Mouse (Mus musculus) lung, embryonic 16.5 days (tissue): ENCODE measurements around the gene Wdtc1. TPM values are rescaled to one million over a fixed set of nuclear protein-coding genes. Genes with fewer than 3 reads are reported as not detected.

ENCODE experiments used
- ATAC-seq: fragments of 200-750 bp; cut with Nextera tagmentation; 2 replicates; pipeline ENCODE4 v1.8.0; 2017; ENCODE audit warnings: low read depth, mild to moderate bottlenecking, moderate library complexity
- H3K27ac ChIP-seq: fragments of 300-500 bp; sonication (generic); 2 replicates; pipeline ENCODE4 v1.5.1; 2014; ENCODE audit warnings: mild to moderate bottlenecking, control low read depth, low read length
- H3K27me3 ChIP-seq: fragments of 300-500 bp; sonication (generic); 2 replicates; pipeline ENCODE4 v1.6.1; 2014; ENCODE audit warnings: low read depth, low read length, mixed read lengths; ENCODE audit not compliant: control insufficient read depth, insufficient read depth
- H3K36me3 ChIP-seq: fragments of 300-500 bp; sonication (generic); 2 replicates; pipeline ENCODE4 v1.6.1; 2014; ENCODE audit warnings: low read length; ENCODE audit not compliant: control insufficient read depth, insufficient read depth
- H3K4me1 ChIP-seq: fragments of 300-500 bp; sonication (generic); replicated peaks from 2 replicates; pipeline ENCODE4 v1.6.1; 2014; ENCODE audit warnings: low read length, mixed read lengths; ENCODE audit not compliant: control insufficient read depth, insufficient read depth
- H3K4me2 ChIP-seq: fragments of 300-500 bp; sonication (generic); 2 replicates; pipeline ENCODE4 v1.6.1; 2014; ENCODE audit warnings: low read depth, low read length, control low read depth
- H3K4me3 ChIP-seq: fragments of 300-500 bp; sonication (generic); 2 replicates; pipeline ENCODE4 v1.5.1; 2014; ENCODE audit warnings: mild to moderate bottlenecking, low read length, control low read depth
- H3K9ac ChIP-seq: fragments of 300-500 bp; sonication (generic); 2 replicates; pipeline ENCODE4 v1.6.1; 2014; ENCODE audit warnings: low read length, control low read depth
- H3K9me3 ChIP-seq: fragments of 300-500 bp; sonication (generic); 2 replicates; pipeline ENCODE4 v1.6.1; 2016; ENCODE audit warnings: low read length; ENCODE audit not compliant: control insufficient read depth
- WGBS: fragments of 180-500 bp; shearing (Covaris S2); extraction: QIAGEN DNeasy Blood & Tissue Kit; methylation state at CpG from one replicate; pipeline ENCODE4 v1.1.7; 2014; 5-methylcytosine and 5-hydroxymethylcytosine counted together
- polyA plus RNA-seq: library from polyadenylated mRNA; unstranded; fragments of >200 nt; fragmentation: Nextera tagmentation; extraction: Ambion mirVana; gene quantifications from 2 replicates; pipeline ENCODE4 v1.2.1, GENCODE M21; 2015

The Wdtc1 gene
- 11.3 and 11.8 TPM in 2 replicates for polyA plus RNA-seq

DNA sequence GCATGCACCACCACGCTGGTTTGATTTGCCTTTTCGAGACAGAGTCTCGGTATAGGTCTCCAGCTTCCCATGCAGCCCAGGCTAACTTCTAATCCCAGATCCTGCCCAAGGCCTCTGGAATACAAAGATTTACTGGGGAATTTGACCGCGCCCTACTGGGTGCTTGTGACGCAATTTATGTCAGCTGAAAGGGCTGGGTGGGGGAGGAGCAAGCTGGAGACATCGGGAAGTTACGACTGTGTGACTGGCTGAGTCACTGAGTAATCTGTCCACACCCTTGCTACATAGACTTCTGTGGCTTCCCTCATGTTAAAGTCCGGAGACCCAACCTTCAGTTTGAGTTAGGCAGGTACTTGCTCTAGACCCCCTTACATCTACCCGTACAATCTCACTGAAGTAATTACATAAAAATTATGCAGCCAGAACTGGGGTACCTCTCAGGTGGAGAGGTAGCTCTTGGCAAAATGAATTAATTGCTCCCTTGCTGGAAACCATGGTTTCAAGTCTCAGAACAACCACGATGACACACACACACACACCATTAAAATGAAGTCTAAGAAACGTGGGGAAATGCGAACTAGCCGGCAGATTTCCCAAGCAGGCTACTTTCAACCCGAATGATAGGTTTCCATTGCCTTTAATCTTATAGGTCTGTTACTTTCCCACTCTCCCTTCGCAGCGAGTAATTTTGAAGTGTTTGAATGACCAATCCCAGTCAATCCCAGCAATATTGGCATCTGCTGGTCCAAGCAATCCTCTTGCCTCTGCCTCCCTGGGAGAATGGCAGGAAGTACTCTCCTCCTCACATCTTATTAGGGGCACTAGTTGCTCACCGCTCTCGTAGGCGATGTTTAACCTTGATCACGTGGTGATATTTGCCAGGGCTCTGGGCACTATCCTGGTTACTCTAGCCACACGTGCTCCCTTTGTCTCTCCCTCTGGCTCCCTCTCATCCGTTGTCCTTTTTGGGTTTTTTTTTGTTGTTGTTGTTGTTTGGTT is at the start of gene Wdtc1:
TSS of gene Wdtc1 (minus strand) at position 115 of the 999 bp plus-strand sequence.
- ATAC-seq = no peak
- no peak within 1 kb of the TSS for H3K9ac ChIP-seq
- H3K4me2 ChIP-seq = no peak within 1 kb of the TSS
- H3K4me3 ChIP-seq = no peak within 1 kb of the TSS
- no peaks in the 10 kb centered on the region for H3K4me1 ChIP-seq
- H3K36me3 ChIP-seq = no peaks in the 10 kb centered on the region
- no peaks in the 10 kb centered on the region for H3K9me3 ChIP-seq
- WGBS = 84% methylated on average over 23 of the region's 23 CpGs
- H3K27me3 ChIP-seq = no peaks in the 10 kb centered on the region
- H3K27ac ChIP-seq = no peak within 1 kb of the TSS

DNA sequence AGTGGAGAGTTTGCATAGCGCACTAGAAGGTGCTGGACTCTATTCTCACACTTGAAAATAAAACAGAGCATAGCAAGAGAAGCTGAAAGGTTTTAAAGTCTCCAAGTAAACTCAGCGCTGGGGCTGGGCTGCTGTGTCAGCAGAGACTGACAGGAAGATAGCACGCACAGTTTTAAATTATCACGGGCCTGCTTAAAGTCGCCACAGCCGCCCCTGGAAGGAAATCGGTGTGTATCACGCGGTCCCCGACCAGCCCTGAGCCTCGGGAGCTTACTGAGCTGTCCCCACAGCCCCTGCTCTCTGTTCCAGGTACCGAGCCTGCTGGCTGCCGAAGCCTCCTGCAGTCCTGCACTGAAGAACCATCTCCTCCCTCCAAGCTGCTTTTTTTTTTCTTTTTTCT is 48.7 kb upstream of the Wdtc1 start:
- H3K27ac ChIP-seq = no peak overlapping the region

DNA sequence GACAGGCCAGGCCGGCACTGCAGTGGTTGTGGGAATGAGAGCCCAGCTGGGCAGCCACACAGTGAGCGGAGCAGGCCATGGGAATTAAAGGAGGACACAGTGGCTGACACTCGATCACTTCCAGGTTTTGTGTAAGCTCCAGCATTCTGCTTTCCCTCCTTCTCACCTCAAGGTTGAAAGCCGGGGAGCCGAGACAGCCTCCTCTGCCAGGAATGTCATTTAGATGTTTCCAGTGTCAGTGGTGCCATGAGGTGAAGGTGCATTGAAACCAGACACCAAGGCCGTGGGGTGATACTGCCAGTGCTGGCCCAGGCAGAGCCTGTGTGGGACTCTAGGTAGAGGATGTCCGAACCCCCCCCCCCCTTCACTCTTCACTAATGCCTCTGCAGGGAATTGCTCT is 46.8 kb upstream of the Wdtc1 start:
- no peak for ATAC-seq
- H3K36me3 ChIP-seq = no peaks in the 10 kb centered on the region
- no peak overlapping the region for H3K4me2 ChIP-seq
- H3K9me3 ChIP-seq = no peaks in the 10 kb centered on the region
- H3K4me3 ChIP-seq = no peak overlapping the region
- no peak overlapping the region for H3K9ac ChIP-seq
- no peak overlapping the region for H3K27ac ChIP-seq
- no peaks in the 10 kb centered on the region for H3K27me3 ChIP-seq
- peaks cover 10% of the 10 kb centered on the region for H3K4me1 ChIP-seq
- 50% methylated on average over 7 of the region's 7 CpGs for WGBS

More for the DNA sequence above, 48.7 kb upstream of the Wdtc1 start:
- no peaks in the 10 kb centered on the region for H3K27me3 ChIP-seq
- H3K9me3 ChIP-seq = no peaks in the 10 kb centered on the region
- peaks cover 6% of the 10 kb centered on the region for H3K4me1 ChIP-seq
- no peaks in the 10 kb centered on the region for H3K36me3 ChIP-seq
- no peak overlapping the region for H3K9ac ChIP-seq
- no peak overlapping the region for H3K4me3 ChIP-seq
- ATAC-seq = no peak
- 32% methylated on average over 13 of the region's 13 CpGs for WGBS
- no peak overlapping the region for H3K4me2 ChIP-seq

DNA sequence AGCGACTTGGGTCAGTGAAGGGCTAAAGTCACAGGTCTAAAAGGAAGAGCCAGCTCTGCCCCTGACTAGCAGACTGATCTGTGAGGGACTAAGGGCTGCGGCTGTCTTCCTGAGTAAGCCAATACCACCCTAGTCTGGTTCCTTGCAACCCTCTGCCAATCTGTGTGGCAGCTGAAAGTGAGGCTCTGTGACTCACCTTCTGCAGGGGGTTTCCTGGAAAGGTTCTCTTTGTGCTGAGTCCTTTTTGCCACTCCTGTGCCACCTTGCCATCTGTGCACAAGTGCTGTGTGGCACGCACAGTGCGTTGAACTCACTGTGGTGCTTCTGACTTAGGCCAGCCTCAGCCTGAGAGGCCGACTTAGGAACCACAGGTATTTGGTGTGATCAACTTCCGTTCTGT is 46.2 kb upstream of the Wdtc1 start:
- WGBS = 75% methylated on average over 6 of the region's 6 CpGs
- Histone ChIP-seq H3K9ac (no peak overlapping the region), H3K36me3 (no peaks in the 10 kb centered on the region), H3K9me3 (no peaks in the 10 kb centered on the region), H3K4me3 (no peak overlapping the region), H3K27ac (no peak overlapping the region), H3K4me2 (no peak overlapping the region), H3K27me3 (no peaks in the 10 kb centered on the region), H3K4me1 (peaks cover 16% of the 10 kb centered on the region)
- no peak for ATAC-seq

DNA sequence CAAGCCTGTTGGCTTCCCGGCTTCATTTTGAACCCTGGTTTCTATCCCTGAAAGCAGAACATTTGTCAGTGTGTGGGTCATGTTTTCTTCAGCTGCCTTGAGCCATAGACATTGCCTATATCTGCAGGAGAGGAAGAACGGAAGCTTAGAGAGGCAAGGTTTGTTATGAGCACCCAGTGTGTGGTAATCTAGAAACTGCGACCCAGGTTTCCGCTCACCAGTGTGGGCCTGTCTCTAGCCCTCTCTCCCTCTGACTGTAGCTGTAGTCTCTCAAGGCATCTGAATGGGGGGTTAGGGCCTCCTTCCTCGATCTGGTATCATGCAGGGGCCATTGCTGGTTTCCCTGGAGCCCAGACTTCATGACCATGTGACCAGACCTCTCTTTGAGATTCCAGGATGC is 45.3 kb upstream of the Wdtc1 start:
- WGBS = 80% methylated on average over 5 of the region's 5 CpGs
- H3K36me3 ChIP-seq = no peaks in the 10 kb centered on the region
- H3K9me3 ChIP-seq = no peaks in the 10 kb centered on the region
- H3K4me2 ChIP-seq = no peak overlapping the region
- H3K27me3 ChIP-seq = no peaks in the 10 kb centered on the region
- H3K4me1 ChIP-seq = peaks cover 19% of the 10 kb centered on the region
- no peak for ATAC-seq
- no peak overlapping the region for H3K27ac ChIP-seq
- no peak overlapping the region for H3K9ac ChIP-seq
- no peak overlapping the region for H3K4me3 ChIP-seq

DNA sequence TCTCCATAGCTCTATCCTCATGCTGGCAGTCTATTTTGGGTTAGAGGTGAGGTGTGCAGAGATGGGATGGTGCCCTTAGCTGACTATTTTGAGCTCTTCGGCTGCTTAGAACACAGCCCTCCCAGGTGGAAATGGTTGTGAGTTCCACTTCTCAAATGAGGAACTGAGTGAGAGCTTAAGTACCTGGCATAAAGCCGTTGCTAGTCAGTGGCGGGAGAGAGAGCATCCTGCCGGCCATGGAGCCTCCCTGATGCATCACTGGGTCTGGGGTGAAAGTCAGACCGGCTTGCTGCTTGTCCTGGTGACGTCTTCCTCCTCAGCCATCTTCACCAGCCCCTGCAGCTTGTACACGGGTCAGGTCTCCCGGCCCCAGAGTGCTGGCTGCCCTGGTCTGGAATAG is 44.7 kb upstream of the Wdtc1 start:
- H3K9ac ChIP-seq = no peak overlapping the region
- no peak overlapping the region for H3K4me2 ChIP-seq
- no peak for ATAC-seq
- H3K9me3 ChIP-seq = no peaks in the 10 kb centered on the region
- no peaks in the 10 kb centered on the region for H3K27me3 ChIP-seq
- no peak overlapping the region for H3K4me3 ChIP-seq
- no peak overlapping the region for H3K27ac ChIP-seq
- peaks cover 19% of the 10 kb centered on the region for H3K4me1 ChIP-seq
- no peaks in the 10 kb centered on the region for H3K36me3 ChIP-seq
- WGBS = 77% methylated on average over 8 of the region's 8 CpGs

DNA sequence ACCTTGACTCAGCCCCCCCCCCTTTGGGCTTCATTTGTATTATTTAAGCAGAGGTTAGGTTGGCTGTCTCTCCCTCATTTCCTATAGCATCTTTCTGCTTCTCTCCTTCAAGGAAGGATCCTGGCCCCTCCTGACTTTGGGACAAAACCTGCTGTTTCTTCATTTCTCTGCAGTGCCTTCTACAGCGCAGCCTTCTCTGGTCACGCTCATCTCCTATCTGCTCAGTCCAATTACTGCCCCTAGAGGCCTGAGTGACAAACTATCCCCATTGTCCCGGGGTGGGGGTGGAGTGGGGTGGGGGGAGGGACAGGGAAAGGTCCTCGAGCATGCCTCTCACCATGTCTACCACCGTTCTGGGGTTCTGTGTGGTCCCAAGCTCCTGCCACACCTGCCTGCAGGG is 44.0 kb upstream of the Wdtc1 start:
- Histone ChIP-seq H3K27ac (no peak overlapping the region), H3K4me1 (peaks cover 19% of the 10 kb centered on the region), H3K9ac (no peak overlapping the region), H3K36me3 (no peaks in the 10 kb centered on the region), H3K9me3 (no peaks in the 10 kb centered on the region), H3K4me3 (no peak overlapping the region), H3K27me3 (no peaks in the 10 kb centered on the region), H3K4me2 (no peak overlapping the region)
- no peak for ATAC-seq
- 49% methylated on average over 5 of the region's 5 CpGs for WGBS

DNA sequence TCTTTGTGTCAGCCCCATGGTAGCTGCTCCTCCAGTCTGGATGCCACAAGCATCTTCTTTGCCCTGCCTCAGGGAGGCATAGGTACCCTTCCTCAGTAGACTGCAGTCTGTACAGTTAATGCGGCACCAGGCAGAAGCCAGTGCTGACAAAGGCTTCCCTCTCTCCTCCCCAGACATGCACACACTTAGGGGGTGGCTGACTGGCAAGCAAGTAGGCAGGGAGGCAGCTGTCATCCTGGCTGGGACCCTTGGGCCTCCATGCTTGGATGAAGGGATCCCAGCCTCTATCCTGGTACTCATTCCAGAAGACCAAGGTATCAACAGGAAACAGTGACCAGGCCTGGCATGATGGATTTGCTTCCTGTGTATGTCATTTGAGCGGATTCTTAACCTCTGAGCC is 42.8 kb upstream of the Wdtc1 start:
- Histone ChIP-seq H3K9ac (no peak overlapping the region), H3K27ac (0 out of 2 replicates have a peak overlapping the region, but pooled peaks have one; percentile 7), H3K36me3 (no peaks in the 10 kb centered on the region), H3K9me3 (no peaks in the 10 kb centered on the region), H3K4me3 (no peak overlapping the region), H3K4me2 (no peak overlapping the region), H3K27me3 (no peaks in the 10 kb centered on the region), H3K4me1 (peaks cover 24% of the 10 kb centered on the region)
- ATAC-seq = no peak
- 73% methylated on average over 2 of the region's 2 CpGs for WGBS

DNA sequence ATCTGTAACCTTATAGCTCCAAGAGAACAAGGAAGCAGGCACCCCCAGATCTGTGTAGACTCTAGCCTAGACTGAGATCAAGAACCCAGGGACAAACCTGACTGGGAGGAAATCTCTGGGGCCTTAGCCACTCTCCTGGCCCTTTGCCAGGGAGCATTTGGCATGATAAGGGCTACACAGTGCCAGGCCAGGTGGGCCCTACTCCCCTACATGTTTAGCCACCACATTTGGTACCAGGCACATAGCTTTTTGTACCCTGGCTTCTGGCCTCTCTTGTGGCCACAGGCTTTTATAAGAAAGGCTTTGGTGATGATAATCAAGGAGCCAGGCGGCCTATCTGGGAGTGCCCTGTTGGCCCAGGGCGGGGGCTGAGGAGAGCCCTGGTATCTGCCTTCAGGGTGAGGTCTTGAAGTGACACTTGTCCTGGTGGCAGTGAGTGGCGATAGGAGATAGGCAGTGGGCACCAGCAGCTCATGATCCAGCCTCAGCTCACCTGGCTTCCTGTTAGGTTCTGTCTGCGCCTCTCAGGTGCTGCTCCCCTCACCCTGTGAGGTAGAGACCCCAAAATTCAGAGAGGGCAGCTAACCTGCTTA is 41.8 kb upstream of the Wdtc1 start:
- Histone ChIP-seq H3K9ac (no peak overlapping the region), H3K27me3 (no peaks in the 10 kb centered on the region), H3K4me3 (no peak overlapping the region), H3K27ac (no peak overlapping the region), H3K9me3 (no peaks in the 10 kb centered on the region), H3K4me1 (peaks cover 32% of the 10 kb centered on the region), H3K36me3 (no peaks in the 10 kb centered on the region), H3K4me2 (no peak overlapping the region)
- WGBS = 74% methylated on average over 4 of the region's 4 CpGs
- no peak; the same call in 1 of the 2 replicates for ATAC-seq
